Mouse (Mus musculus): ENCODE results near the gene Gpr1. TPM values are rescaled to one million over a fixed set of nuclear protein-coding genes. Genes with fewer than 3 reads are reported as not detected.

Gene Gpr1
- total and polyA plus RNA-seq, 3 experiments, result not detected

- TF ChIP-seq ZMIZ1 (IDR thresholded peaks at IDR 0.05; ENCODE audit: low read depth, low read length), result no peak
- no peak for TF ChIP-seq KAT2A (IDR thresholded peaks at IDR 0.05; ENCODE audit: insufficient replicate concordance, low read length)
Observed at GRCm38 (mm10) chr1:63203950-63204659, 10.2 kb downstream of the Gpr1 start (continued).

- H3K4me1 ChIP-seq (ENCODE audit: control insufficient read depth in 1 of 2, insufficient read depth in 2 of 2), result peaks cover 8 to 20% of the 10 kb centered on the region in 2 experiments; a peak in 3 of 4 replicates
- H3K4me3 ChIP-seq (replicated peaks in 1 of 3; ENCODE audit: low read depth in 2 of 3, low read length in 2 of 3, poor library complexity in 1 of 3), result no peak overlapping the region
- H3K9ac ChIP-seq (ENCODE audit: insufficient read depth, low read depth), result no peak overlapping the region
- no peak for DNase-seq (ENCODE audit: extremely low read depth)
- no peak for TF ChIP-seq RAD21 (IDR thresholded peaks at IDR 0.05; ENCODE audit: low read depth, low read length)
- no peak for TF ChIP-seq TBP (conservative IDR thresholded peaks at IDR 0.05; ENCODE audit: low read depth, low read length)
- TF ChIP-seq JUN (IDR thresholded peaks at IDR 0.05; ENCODE audit: insufficient read depth, low read depth, low read length), result no peak
- no peak for TF ChIP-seq TCF12 (IDR thresholded peaks at IDR 0.05; ENCODE audit: low read depth, low read length)
- TF ChIP-seq MAX (IDR thresholded peaks at IDR 0.05; ENCODE audit: low read length), result no peak
- TF ChIP-seq ZNF384 (IDR thresholded peaks at IDR 0.05; ENCODE audit: low read depth, low read length), result no peak
- TF ChIP-seq NRF1 (IDR thresholded peaks at IDR 0.05; ENCODE audit: low read depth, low read length), result no peak
- TF ChIP-seq GABPA (IDR thresholded peaks at IDR 0.05; ENCODE audit: insufficient replicate concordance, low read depth, low read length), result no peak
- dilution Hi-C loops (cut with MboI; ENCODE audit: extremely low pct_ligation_motif_present, extremely low pct_unique_long_range_greater_than_20kb, low sequenced_read_pairs) (no loop called here), in situ Hi-C loops (cut with MboI; ENCODE audit: low pct_ligation_motif_present, low pct_unique_long_range_greater_than_20kb, low sequenced_read_pairs) (no loop called here)
- no peaks in the 10 kb centered on the region for H3K36me3 ChIP-seq (replicated peaks in 1 of 2; ENCODE audit: control insufficient read depth in 1 of 2, insufficient read depth in 1 of 2, low read length in 1 of 2)
- no peak overlapping the region for H3K4me2 ChIP-seq (ENCODE audit: insufficient read depth, low read depth, poor library complexity, severe bottlenecking)
- H3K79me2 ChIP-seq (replicated peaks; ENCODE audit: control insufficient read depth, extremely low read depth, insufficient read depth, poor library complexity, severe bottlenecking), result no peaks in the 10 kb centered on the region
- H3K27me3 ChIP-seq (replicated peaks), result no peaks in the 10 kb centered on the region
- no peak overlapping the region for H3K27ac ChIP-seq (ENCODE audit: insufficient read depth, low read depth)
- no peaks in the 10 kb centered on the region for H3K9me3 ChIP-seq (replicated peaks; ENCODE audit: low read length)
Observed at GRCm38 (mm10) chr1:63203471-63203870, 10.9 kb downstream of the Gpr1 start.

- Histone ChIP-seq H3K4me1 (ENCODE audit: control insufficient read depth in 1 of 2, insufficient read depth in 2 of 2) (peaks cover 8 to 20% of the 10 kb centered on the region in 2 experiments; a peak in 3 of 4 replicates), H3K9me3 (replicated peaks; ENCODE audit: low read length) (no peaks in the 10 kb centered on the region), H3K4me2 (ENCODE audit: insufficient read depth, low read depth, poor library complexity, severe bottlenecking) (no peak overlapping the region), H3K79me2 (replicated peaks; ENCODE audit: control insufficient read depth, extremely low read depth, insufficient read depth, poor library complexity, severe bottlenecking) (no peaks in the 10 kb centered on the region), H3K27me3 (replicated peaks) (no peaks in the 10 kb centered on the region), H3K9ac (ENCODE audit: insufficient read depth, low read depth) (no peak overlapping the region), H3K4me3 (replicated peaks in 1 of 3; ENCODE audit: low read depth in 2 of 3, low read length in 2 of 3, poor library complexity in 1 of 3) (no peak overlapping the region), H3K27ac (ENCODE audit: insufficient read depth, low read depth) (no peak overlapping the region), H3K36me3 (replicated peaks in 1 of 2; ENCODE audit: control insufficient read depth in 1 of 2, insufficient read depth in 1 of 2, low read length in 1 of 2) (no peaks in the 10 kb centered on the region)
- no peak for TF ChIP-seq MYC (IDR thresholded peaks at IDR 0.05; ENCODE audit: low read depth, low read length)
- no peak for TF ChIP-seq E2F4 (IDR thresholded peaks at IDR 0.05; ENCODE audit: insufficient replicate concordance, low read depth, low read length)
- TF ChIP-seq ZMIZ1 (IDR thresholded peaks at IDR 0.05; ENCODE audit: low read depth, low read length), result no peak
- no peak for TF ChIP-seq JUN (IDR thresholded peaks at IDR 0.05; ENCODE audit: insufficient read depth, low read depth, low read length)
- TF ChIP-seq IRF4 (IDR thresholded peaks at IDR 0.05; ENCODE audit: low read depth, low read length), result no peak
- TF ChIP-seq CTCF (conservative IDR thresholded peaks at IDR 0.05 in 1 of 2, IDR thresholded peaks at IDR 0.05 in 1 of 2; ENCODE audit: low read depth in 2 of 2, low read length in 2 of 2), result no peak
- no peak for TF ChIP-seq MAZ (IDR thresholded peaks at IDR 0.05; ENCODE audit: low read depth, low read length)
- TF ChIP-seq POLR2AphosphoS2 (IDR thresholded peaks at IDR 0.05; ENCODE audit: low read depth, low read length), result no peak
- no peak for TF ChIP-seq UBTF (IDR thresholded peaks at IDR 0.05; ENCODE audit: low read depth, low read length)
- no peak for TF ChIP-seq TBP (conservative IDR thresholded peaks at IDR 0.05; ENCODE audit: low read depth, low read length)
- TF ChIP-seq MXI1 (IDR thresholded peaks at IDR 0.05; ENCODE audit: low read depth, low read length), result no peak
- TF ChIP-seq MAX (IDR thresholded peaks at IDR 0.05; ENCODE audit: low read length), result no peak
- TF ChIP-seq USF2 (conservative IDR thresholded peaks at IDR 0.05; ENCODE audit: low read depth, low read length), result no peak
- no peak for TF ChIP-seq ZKSCAN1 (IDR thresholded peaks at IDR 0.05; ENCODE audit: borderline replicate concordance, low read depth, low read length)
- TF ChIP-seq POLR2A (IDR thresholded peaks at IDR 0.05; ENCODE audit: low read depth, low read length), result no peak
- no peak for TF ChIP-seq PAX5 (IDR thresholded peaks at IDR 0.05; ENCODE audit: low read length)
- DNase-seq (ENCODE audit: extremely low read depth), result no peak
- dilution Hi-C loops (cut with MboI; ENCODE audit: extremely low pct_ligation_motif_present, extremely low pct_unique_long_range_greater_than_20kb, low sequenced_read_pairs), result no loop called here
- in situ Hi-C loops (cut with MboI; ENCODE audit: low pct_ligation_motif_present, low pct_unique_long_range_greater_than_20kb, low sequenced_read_pairs), result no loop called here
Observed at GRCm38 (mm10) chr1:63201672-63202071, 12.7 kb downstream of the Gpr1 start.

Data from CH12.LX (cell line).